In the genomic region with DNA sequence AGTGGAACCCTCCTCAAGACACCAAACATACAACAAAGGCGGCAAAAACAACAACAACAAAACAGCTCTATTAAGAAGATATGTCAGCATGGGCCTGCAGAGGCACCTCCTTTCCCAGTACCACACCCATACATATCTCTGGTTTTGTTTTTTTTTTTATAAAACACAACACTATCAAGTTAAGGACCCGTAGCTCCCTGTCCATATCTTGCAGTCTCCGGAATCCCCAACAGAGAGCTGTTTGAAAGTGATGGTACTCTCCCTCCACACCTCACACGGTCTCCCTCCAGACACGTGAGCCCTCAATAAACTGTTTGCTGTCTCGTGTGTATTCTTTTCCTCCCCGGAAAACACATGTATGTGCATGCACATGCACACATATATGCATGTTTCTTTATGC, we compare ENCODE assay signal across 25 mouse cellular contexts. TPM values are rescaled to one million over a fixed set of nuclear protein-coding genes. Genes with fewer than 3 reads are reported as not detected.
"Had no signal": no experiment of that assay in that cellular context is flagged by ENCODE, and none has a peak within 500 bp of the region (broad histone marks: within the 10 kb centered on the region; RNA-seq: fewer than 3 reads in every experiment).

No protein-coding gene starts in this region.

- H3K4me2 ChIP-seq: lung, embryonic 15.5 days; midbrain, embryonic 11.5 days; neural tube, embryonic 13.5 days; neural tube, embryonic 15.5 days had no signal

- ATAC-seq: lung, postnatal 0 days; midbrain, embryonic 16.5 days had no signal

- H3K4me3 ChIP-seq: lung, embryonic 15.5 days; myocyte; neural tube, embryonic 13.5 days; neural tube, embryonic 15.5 days had no signal

- H3K9ac ChIP-seq: liver, embryonic 14.5 days; lung, embryonic 15.5 days; neural tube, embryonic 13.5 days; neural tube, embryonic 15.5 days had no signal

- H3K4me1 ChIP-seq: neural tube, embryonic 13.5 days; neural tube, embryonic 15.5 days had no signal

- H3K27ac ChIP-seq: liver, embryonic 14.5 days; lung, embryonic 15.5 days; macrophage; neural tube, embryonic 13.5 days; neural tube, embryonic 15.5 days had no signal

- H3K27me3 ChIP-seq: lung, embryonic 15.5 days; neural tube, embryonic 13.5 days; neural tube, embryonic 15.5 days had no signal

- H3K36me3 ChIP-seq: lung, embryonic 15.5 days; neural tube, embryonic 13.5 days; neural tube, embryonic 15.5 days had no signal

- DNase-seq: lung, adult 2 months; lung, postnatal 14 days; lung, postnatal 36 days; midbrain, embryonic 14.5 days; retina, postnatal 1 day; right cerebral cortex, adult 18-20 months; right cerebral cortex, postnatal 25 days; right cerebral cortex, postnatal 4 days; spleen, adult 18-20 months; thymus, adult 18-20 months; thymus, postnatal 14 days; thymus, postnatal 36 days had no signal

- H3K9me3 ChIP-seq: lung, embryonic 15.5 days; neural tube, embryonic 13.5 days; neural tube, embryonic 15.5 days had no signal

RNA-seq across cellular contexts. Expression of gene E330021D16Rik, which starts 43.8 kb away (rescaled TPM):
- total RNA-seq: megakaryocyte, adult 5-6 weeks had no signal
- polyA plus RNA-seq: macrophage; midbrain, embryonic 11.5 days; midbrain, embryonic 14.5 days; midbrain, embryonic 16.5 days; myocyte; neural tube, embryonic 11.5 days; neural tube, embryonic 13.5 days; neural tube, embryonic 15.5 days; small intestine, adult 2 months; stomach, embryonic 16.5 days had no signal
